Mouse (Mus musculus) MEL (cell line): ENCODE measurements around the gene Wdr91.

Experiments used
- CHD2 ChIP-seq: IDR thresholded peaks from 2 replicates; pipeline ENCODE4 v1.6.1; 2011; ENCODE audit warnings: low read length, improper control_type of control experiment
- CTCF ChIP-seq, 3 experiments: IDR thresholded peaks in 2 of 3; conservative IDR thresholded peaks in 1 of 3; 2 replicates each; pipeline ENCODE4 v1.5.1; 2011 to 2012; ENCODE audit warnings: low read length in 3 of 3, low read depth in 2 of 3, mild to moderate bottlenecking in 2 of 3, improper control_type of control experiment in 1 of 3, inconsistent platforms in 1 of 3, mixed read lengths in 1 of 3, moderate library complexity in 1 of 3; ENCODE audit not compliant: control insufficient read depth in 1 of 3, insufficient read depth in 1 of 3, poor library complexity in 1 of 3, severe bottlenecking in 1 of 3
- EP300 ChIP-seq, 2 experiments: IDR thresholded peaks; 2 replicates each; pipeline ENCODE4 v1.6.1; 2011; ENCODE audit warnings: improper control_type of control experiment in 2 of 2, low read length in 2 of 2, low read depth in 1 of 2, mild to moderate bottlenecking in 1 of 2
- GATA1 ChIP-seq: IDR thresholded peaks from 2 replicates; pipeline ENCODE4 v1.6.1; 2011; ENCODE audit warnings: low read depth, low read length, improper control_type of control experiment
- JUND ChIP-seq: IDR thresholded peaks from 2 replicates; pipeline ENCODE4 v1.6.1; 2011; ENCODE audit warnings: low read depth, mild to moderate bottlenecking, improper control_type of control experiment, low read length
- MEF2A ChIP-seq: IDR thresholded peaks from 2 replicates; pipeline ENCODE4 v1.6.1; 2014; ENCODE audit warnings: low read depth, mild to moderate bottlenecking, inconsistent platforms, low read length, improper control_type of control experiment; ENCODE audit not compliant: poor library complexity, insufficient replicate concordance, severe bottlenecking; ENCODE audit errors: extremely low read depth
- MYB ChIP-seq: IDR thresholded peaks from 2 replicates; pipeline ENCODE4 v1.6.1; 2011; ENCODE audit warnings: mild to moderate bottlenecking, low read depth, low read length, improper control_type of control experiment
- POLR2A ChIP-seq, 2 experiments: IDR thresholded peaks; 2 replicates each; pipeline ENCODE4 v1.6.1; 2011 to 2012; ENCODE audit warnings: low read length in 2 of 2, mild to moderate bottlenecking in 2 of 2, control low read depth in 1 of 2, improper control_type of control experiment in 1 of 2, low read depth in 1 of 2, moderate library complexity in 1 of 2; ENCODE audit not compliant: control insufficient read depth in 1 of 2, insufficient read depth in 1 of 2, poor library complexity in 1 of 2
- POLR2AphosphoS2 ChIP-seq: IDR thresholded peaks from 2 replicates; pipeline ENCODE4 v1.6.1; 2011; ENCODE audit warnings: low read length, improper control_type of control experiment
- TBP ChIP-seq: IDR thresholded peaks from 2 replicates; pipeline ENCODE4 v1.8.0; 2011; ENCODE audit warnings: low read depth, low read length, improper control_type of control experiment

DNA sequence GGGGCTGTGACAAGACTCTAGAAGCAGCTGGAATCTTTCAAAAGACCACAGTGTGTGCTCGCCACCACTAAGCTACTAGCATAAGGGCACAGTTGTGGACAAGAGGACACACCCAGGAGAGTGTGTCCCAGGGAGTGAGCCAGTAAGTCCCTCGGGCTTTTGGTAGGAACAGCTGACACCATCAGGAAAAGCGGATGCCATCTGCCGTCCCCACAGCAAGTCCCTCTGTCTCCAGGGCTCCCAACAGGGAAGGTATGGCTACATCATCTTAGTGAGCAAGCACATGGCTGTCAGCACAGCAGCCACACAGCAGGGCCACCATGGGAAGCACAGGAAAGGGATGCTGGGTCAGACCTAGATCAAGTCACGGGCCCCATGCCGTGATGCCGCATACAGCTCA lies 15.1 kb downstream of the Wdr91 start:
- no peak for TF ChIP-seq CTCF (IDR thresholded peaks at IDR 0.05 in 2 of 3, conservative IDR thresholded peaks at IDR 0.05 in 1 of 3; ENCODE audit: control insufficient read depth in 1 of 3, insufficient read depth in 1 of 3, low read depth in 2 of 3, low read length in 3 of 3, poor library complexity in 1 of 3, severe bottlenecking in 1 of 3)
- no peak for TF ChIP-seq MYB
- no peak for TF ChIP-seq POLR2A (IDR thresholded peaks at IDR 0.05; ENCODE audit: control insufficient read depth in 1 of 2, insufficient read depth in 1 of 2, low read depth in 1 of 2, low read length in 2 of 2, poor library complexity in 1 of 2)
- TF ChIP-seq MEF2A, result no peak
- no peak for TF ChIP-seq CHD2
- TF ChIP-seq JUND, result no peak
- no peak for TF ChIP-seq TBP
- TF ChIP-seq EP300 (IDR thresholded peaks at IDR 0.05; ENCODE audit: low read depth in 1 of 2, low read length in 2 of 2), result no peak
- TF ChIP-seq POLR2AphosphoS2, result no peak
- no peak for TF ChIP-seq GATA1
